Mouse (Mus musculus) liver, embryonic 14.5 days (tissue): ENCODE measurements around the gene Rpp25. TPM values are rescaled to one million over a fixed set of nuclear protein-coding genes. Genes with fewer than 3 reads are reported as not detected.
A peak's percentile ranks its signal among the peaks of the same experiment; 100 is the strongest.

Source experiments
- ATAC-seq: fragments of 200-750 bp; cut with Nextera tagmentation; 2 replicates; pipeline ENCODE4 v1.8.0; 2017; ENCODE audit warnings: moderate number of reproducible peaks, mild to moderate bottlenecking, moderate library complexity; ENCODE audit not compliant: insufficient read depth
- DNase-seq, 3 experiments: peaks; one replicate each; pipeline ENCODE4 v3.0.0-alpha.2; 2012 to 2013; ENCODE audit warnings: low read depth in 3 of 3, low spot score in 3 of 3
- H3K27ac ChIP-seq: fragments of 300-500 bp; sonication (generic); 2 replicates; pipeline ENCODE4 v1.5.1; 2014; ENCODE audit warnings: moderate library complexity, mild to moderate bottlenecking, control low read depth, inconsistent platforms
- H3K27me3 ChIP-seq: fragments of 300-500 bp; sonication (generic); 2 replicates; pipeline ENCODE4 v1.6.1; 2014; ENCODE audit warnings: mild to moderate bottlenecking, low read length, moderate library complexity; ENCODE audit not compliant: control insufficient read depth, insufficient read depth
- H3K36me3 ChIP-seq: fragments of 300-500 bp; sonication (generic); replicated peaks from 2 replicates; pipeline ENCODE4 v1.6.1; 2014; ENCODE audit warnings: low read depth; ENCODE audit not compliant: control insufficient read depth, insufficient read depth
- H3K4me1 ChIP-seq, 2 experiments: fragments of 200-500 bp in 1 of 2; fragments of 300-500 bp in 1 of 2; sonication (generic) in 1 of 2; replicated peaks; 2 replicates each; pipeline ENCODE4 v1.6.1; 2012 to 2014; ENCODE audit warnings: antibody characterized with exemption in 1 of 2, inconsistent platforms in 1 of 2, low read length in 1 of 2; ENCODE audit not compliant: control insufficient read depth in 2 of 2, insufficient read depth in 2 of 2
- H3K4me2 ChIP-seq: fragments of 300-500 bp; sonication (generic); 2 replicates; pipeline ENCODE4 v1.6.1; 2014; ENCODE audit warnings: low read depth, mild to moderate bottlenecking, control low read depth, moderate library complexity
- H3K4me3 ChIP-seq, 2 experiments: fragments of 200-500 bp in 1 of 2; fragments of 300-500 bp in 1 of 2; sonication (generic) in 1 of 2; 2 replicates each; pipeline ENCODE4 v1.5.1; 2012 to 2014; ENCODE audit warnings: low read depth in 2 of 2, low read length in 2 of 2, mild to moderate bottlenecking in 2 of 2, control low read depth in 1 of 2, inconsistent platforms in 1 of 2, moderate library complexity in 1 of 2; ENCODE audit not compliant: insufficient read depth in 1 of 2
- H3K9ac ChIP-seq: fragments of 300-500 bp; sonication (generic); replicated peaks from 2 replicates; pipeline ENCODE4 v1.6.1; 2014; ENCODE audit warnings: mild to moderate bottlenecking, control low read depth, moderate library complexity
- H3K9me3 ChIP-seq: fragments of 300-500 bp; sonication (generic); 2 replicates; pipeline ENCODE4 v1.6.1; 2016; ENCODE audit warnings: low read length, mixed read lengths; ENCODE audit not compliant: control insufficient read depth
- CTCF ChIP-seq: IDR thresholded peaks from 2 replicates; pipeline ENCODE4 v1.5.1; 2016; ENCODE audit warnings: antibody characterized with exemption, low read depth, control low read depth
- EP300 ChIP-seq: IDR thresholded peaks from 2 replicates; pipeline ENCODE4 v1.6.1; 2016; ENCODE audit warnings: antibody characterized with exemption, low read depth
- WGBS: fragments of 180-500 bp; shearing (Covaris S2); extraction: QIAGEN DNeasy Blood & Tissue Kit; methylation state at CpG from one replicate; pipeline ENCODE4 v1.1.7; 2014; ENCODE audit not compliant: insufficient replicate concordance; 5-methylcytosine and 5-hydroxymethylcytosine counted together
- polyA plus RNA-seq, 2 experiments: library from polyadenylated mRNA; depleted of rRNA in 1 of 2; stranded (reverse) in 1 of 2; unstranded in 1 of 2; fragments of >200 nt; fragmentation: Nextera tagmentation in 1 of 2; extraction: Ambion mirVana in 1 of 2; gene quantifications; 2 replicates each; pipeline versions ENCODE4 v1.2.1 to v1.2.3; 2012 to 2014

The Rpp25 gene
- polyA plus RNA-seq, 2 experiments = 0.18 to 0.39 TPM

DNA sequence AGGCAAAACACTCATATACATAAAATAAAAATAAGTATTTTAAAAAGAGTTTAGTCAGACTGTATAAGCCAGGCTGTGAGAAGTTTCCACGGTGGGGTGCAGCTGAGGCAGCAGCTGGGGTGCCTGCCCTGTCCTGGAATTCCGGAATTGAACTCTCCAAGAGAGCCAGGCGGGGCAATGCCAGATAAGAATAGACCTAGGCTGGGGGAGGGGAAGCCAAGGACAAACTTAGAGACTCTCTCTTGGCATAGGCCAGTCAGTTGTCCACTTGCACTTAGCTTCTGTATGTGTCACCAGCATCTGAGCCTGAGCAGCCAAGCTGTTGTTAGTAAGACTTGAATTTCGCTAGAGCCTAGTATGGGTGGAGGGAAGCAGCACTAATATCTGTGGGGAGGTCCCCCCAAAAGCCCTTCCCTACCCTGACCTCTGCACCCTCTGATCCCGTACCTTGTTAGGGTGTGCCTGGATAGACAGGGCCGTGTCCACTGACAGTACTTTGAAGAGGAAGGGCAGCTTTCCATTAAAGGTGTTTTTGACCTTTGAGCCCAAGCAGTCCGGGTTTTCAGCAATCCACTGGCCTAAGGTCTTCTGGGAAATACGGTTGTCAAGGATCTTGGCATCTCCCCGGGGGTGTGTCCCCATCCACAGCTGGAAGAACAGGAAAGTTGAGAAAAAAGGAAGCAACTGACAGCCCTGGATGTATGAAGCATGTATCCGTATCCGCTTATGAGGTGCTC, 46.5 kb downstream of the Rpp25 start:
- ATAC-seq = no peak
- Histone ChIP-seq H3K4me2 (no peak overlapping the region), H3K36me3 (no peaks in the 10 kb centered on the region), H3K27ac (no peak overlapping the region), H3K9ac (no peak overlapping the region), H3K9me3 (no peaks in the 10 kb centered on the region), H3K4me1 (peaks cover 4 to 17% of the 10 kb centered on the region in 2 experiments), H3K4me3 (no peak overlapping the region), H3K27me3 (no peaks in the 10 kb centered on the region)
- no peak for TF ChIP-seq CTCF
- TF ChIP-seq EP300 = no peak
- 75% methylated on average over 11 of the region's 11 CpGs for WGBS
- no peak for DNase-seq

DNA sequence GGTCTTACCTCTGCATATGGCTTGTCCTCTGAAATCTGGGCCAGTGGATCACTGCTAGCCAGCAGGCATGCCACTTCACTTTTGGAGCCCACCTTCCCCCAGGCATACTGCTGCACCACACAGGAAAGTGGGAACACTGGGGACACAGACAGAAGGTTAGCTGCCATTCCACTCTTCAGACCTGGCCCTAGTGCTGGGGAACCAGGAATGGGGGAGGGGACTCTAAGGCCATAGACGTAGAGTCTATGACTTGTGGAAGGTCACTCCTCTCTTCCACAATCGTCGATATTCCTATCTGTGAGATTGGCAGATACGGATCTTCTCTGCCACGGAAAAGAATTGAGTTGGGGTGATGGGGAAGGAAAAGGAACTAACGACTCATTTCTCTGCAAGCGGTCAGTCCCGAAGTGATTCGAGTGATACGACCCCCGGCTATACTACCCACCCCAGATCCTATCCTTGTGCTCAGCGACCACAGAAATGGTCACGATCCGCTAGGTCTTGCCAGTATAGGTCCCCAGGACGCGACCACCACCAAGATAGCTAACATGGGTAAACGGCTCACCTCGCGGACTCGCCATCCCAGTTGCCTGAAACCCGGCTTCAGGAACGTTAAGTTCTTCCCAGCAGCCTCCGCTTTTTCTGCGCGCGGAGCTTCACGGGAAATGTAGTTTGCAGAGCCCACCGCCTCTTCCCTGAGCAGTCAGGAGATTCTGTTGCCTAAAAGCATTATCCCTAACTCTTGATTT, 48.5 kb downstream of the Rpp25 start, which contains the start of gene Mpi:
Gene Mpi (minus strand): TSS at position 625 of the 749 bp plus-strand sequence.
- H3K27me3 ChIP-seq = no peaks in the 10 kb centered on the region
- no peak for DNase-seq
- no peaks in the 10 kb centered on the region for H3K9me3 ChIP-seq
- peaks cover 4 to 13% of the 10 kb centered on the region in 2 experiments for H3K4me1 ChIP-seq
- TF ChIP-seq EP300 (no peak), CTCF (no peak)
- peak within 1 kb of the TSS; percentile 79 for H3K4me2 ChIP-seq
- ATAC-seq = no peak
- no peaks in the 10 kb centered on the region for H3K36me3 ChIP-seq
- peak within 1 kb of the TSS; percentile 69 to 100 for H3K4me3 ChIP-seq
- peak within 1 kb of the TSS; percentile 69 for H3K9ac ChIP-seq
- 1% methylated on average over 28 of the region's 28 CpGs for WGBS
- H3K27ac ChIP-seq = no peak within 1 kb of the TSS

DNA sequence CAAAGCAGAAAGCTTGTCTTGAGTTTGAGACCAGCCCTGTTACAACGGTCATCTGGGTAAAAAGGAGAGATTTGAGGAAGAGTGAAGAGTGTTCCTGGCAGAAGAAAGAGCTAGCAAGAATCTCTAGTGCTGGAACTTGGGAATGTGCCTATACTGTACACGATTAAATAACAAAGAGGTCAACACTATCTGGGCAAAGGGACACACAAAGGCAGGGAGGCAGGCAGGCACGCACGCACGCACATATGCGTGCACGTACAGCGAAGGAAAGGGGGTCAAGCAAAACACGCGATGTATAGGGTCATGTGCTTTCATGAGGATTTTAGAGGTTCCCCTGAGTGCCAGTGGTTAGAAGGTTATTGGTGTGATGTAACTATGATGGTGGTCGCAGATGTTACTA, 49.3 kb downstream of the Rpp25 start:
- Histone ChIP-seq H3K36me3 (no peaks in the 10 kb centered on the region), H3K4me3 (no peak overlapping the region), H3K9ac (no peak overlapping the region), H3K4me2 (peak overlapping the region; percentile 79), H3K27me3 (no peaks in the 10 kb centered on the region), H3K27ac (no peak overlapping the region), H3K9me3 (no peaks in the 10 kb centered on the region), H3K4me1 (peaks cover 0 to 6% of the 10 kb centered on the region in 2 experiments; a peak in 3 of 4 replicates)
- ATAC-seq (no peak), DNase-seq (no peak)
- WGBS = 71% methylated on average over 11 of the region's 11 CpGs
- TF ChIP-seq EP300 (no peak), CTCF (no peak)

DNA sequence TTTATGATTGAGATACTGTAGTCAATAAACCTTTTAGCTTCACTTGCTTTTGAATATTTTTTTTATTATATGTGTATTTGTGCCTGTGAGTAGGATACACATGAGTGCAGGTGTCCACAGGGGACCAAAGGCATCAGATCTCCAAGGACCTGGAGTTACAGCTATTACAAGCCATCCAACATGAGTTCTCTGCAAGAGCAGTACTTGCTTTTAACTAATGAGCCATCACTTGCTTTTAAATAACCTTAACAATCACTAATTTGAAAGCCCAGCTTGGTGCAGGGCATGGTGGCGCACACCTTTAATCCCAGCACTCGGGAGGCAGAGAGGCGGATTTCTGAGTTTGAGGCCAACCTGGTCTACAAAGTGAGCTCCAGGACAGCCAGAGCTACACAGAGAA, 50.9 kb downstream of the Rpp25 start:
- no peak for ATAC-seq

More for the DNA sequence above, 50.9 kb downstream of the Rpp25 start:
- Histone ChIP-seq H3K36me3 (no peaks in the 10 kb centered on the region), H3K27ac (no peak overlapping the region), H3K4me1 (peaks cover 0 to 6% of the 10 kb centered on the region in 2 experiments; a peak in 3 of 4 replicates), H3K9me3 (no peaks in the 10 kb centered on the region), H3K4me3 (no peak overlapping the region), H3K27me3 (no peaks in the 10 kb centered on the region), H3K9ac (no peak overlapping the region), H3K4me2 (no peak overlapping the region)
- 56% methylated on average over 3 of the region's 3 CpGs for WGBS
- no peak for DNase-seq
- TF ChIP-seq CTCF = no peak
- TF ChIP-seq EP300 = no peak

Other genes with a start within 250 kb of the Rpp25 start
- 8.1 and 10.3 TPM in 2 replicates for gene 1700017B05Rik, start 241.4 kb upstream of the Rpp25 start, polyA plus RNA-seq (2012; rRNA removed)
- gene 1700017B05Rik, start 241.4 kb upstream of the Rpp25 start, polyA plus RNA-seq (2014; fragmentation: Nextera tagmentation; extraction: Ambion mirVana) = 12.6 and 13.3 TPM in 2 replicates
- 9.4 and 10.0 TPM in 2 replicates for gene Ppcdc, start 63.9 kb upstream of the Rpp25 start, polyA plus RNA-seq (2012; rRNA removed)
- gene Ppcdc, start 63.9 kb upstream of the Rpp25 start, polyA plus RNA-seq (2014; fragmentation: Nextera tagmentation; extraction: Ambion mirVana) = 7.4 and 9.4 TPM in 2 replicates
- 9.1 and 9.2 TPM in 2 replicates for gene Scamp5, start 36.0 kb upstream of the Rpp25 start, polyA plus RNA-seq (2012; rRNA removed)
- gene Scamp5, start 36.0 kb upstream of the Rpp25 start, polyA plus RNA-seq (2014; fragmentation: Nextera tagmentation; extraction: Ambion mirVana) = 4.5 and 5.2 TPM in 2 replicates
- gene Cox5a, start 17.2 kb downstream of the Rpp25 start, polyA plus RNA-seq (2012; rRNA removed) = 104 and 121 TPM in 2 replicates
- gene Cox5a, start 17.2 kb downstream of the Rpp25 start, polyA plus RNA-seq (2014; fragmentation: Nextera tagmentation; extraction: Ambion mirVana) = 316 and 317 TPM in 2 replicates
- gene Fam219b, start 33.5 kb downstream of the Rpp25 start, polyA plus RNA-seq (2012; rRNA removed) = 2.0 and 3.1 TPM in 2 replicates
- gene Fam219b, start 33.5 kb downstream of the Rpp25 start, polyA plus RNA-seq (2014; fragmentation: Nextera tagmentation; extraction: Ambion mirVana) = 4.8 and 5.9 TPM in 2 replicates
- gene Mpi, start 48.7 kb downstream of the Rpp25 start, polyA plus RNA-seq (2012; rRNA removed) = 8.1 and 8.5 TPM in 2 replicates
- gene Mpi, start 48.7 kb downstream of the Rpp25 start, polyA plus RNA-seq (2014; fragmentation: Nextera tagmentation; extraction: Ambion mirVana) = 6.7 and 7.9 TPM in 2 replicates
- 13.9 and 15.6 TPM in 2 replicates for gene Scamp2, start 56.9 kb downstream of the Rpp25 start, polyA plus RNA-seq (2012; rRNA removed)
- gene Scamp2, start 56.9 kb downstream of the Rpp25 start, polyA plus RNA-seq (2014; fragmentation: Nextera tagmentation; extraction: Ambion mirVana) = 20.7 and 21.1 TPM in 2 replicates
- gene Ulk3, start 85.4 kb downstream of the Rpp25 start, polyA plus RNA-seq (2012; rRNA removed) = 4.5 and 5.1 TPM in 2 replicates
- gene Ulk3, start 85.4 kb downstream of the Rpp25 start, polyA plus RNA-seq (2014; fragmentation: Nextera tagmentation; extraction: Ambion mirVana) = 2.0 and 2.3 TPM in 2 replicates
- not detected in 2 replicates for gene Cplx3, start 102.3 kb downstream of the Rpp25 start, polyA plus RNA-seq (2012; rRNA removed)
- not detected in 2 replicates for gene Cplx3, start 102.3 kb downstream of the Rpp25 start, polyA plus RNA-seq (2014; fragmentation: Nextera tagmentation; extraction: Ambion mirVana)
- gene Lman1l, start 116.7 kb downstream of the Rpp25 start, polyA plus RNA-seq (2012; rRNA removed) = not detected in 2 replicates
- not detected in 2 replicates for gene Lman1l, start 116.7 kb downstream of the Rpp25 start, polyA plus RNA-seq (2014; fragmentation: Nextera tagmentation; extraction: Ambion mirVana)
- 22.7 and 26.3 TPM in 2 replicates for gene Csk, start 149.6 kb downstream of the Rpp25 start, polyA plus RNA-seq (2012; rRNA removed)
- gene Csk, start 149.6 kb downstream of the Rpp25 start, polyA plus RNA-seq (2014; fragmentation: Nextera tagmentation; extraction: Ambion mirVana) = 11.1 and 13.8 TPM in 2 replicates
- gene Cyp1a2, start 179.7 kb downstream of the Rpp25 start, polyA plus RNA-seq (2012; rRNA removed) = 0.06 and 0.11 TPM in 2 replicates
- 0.11 and 0.18 TPM in 2 replicates for gene Cyp1a2, start 179.7 kb downstream of the Rpp25 start, polyA plus RNA-seq (2014; fragmentation: Nextera tagmentation; extraction: Ambion mirVana)
- gene Cyp1a1, start 183.9 kb downstream of the Rpp25 start, polyA plus RNA-seq (2012; rRNA removed) = 0.13 and 0.15 TPM in 2 replicates
- gene Cyp1a1, start 183.9 kb downstream of the Rpp25 start, polyA plus RNA-seq (2014; fragmentation: Nextera tagmentation; extraction: Ambion mirVana) = not detected in 2 replicates
- 6.9 and 7.2 TPM in 2 replicates for gene Edc3, start 204.5 kb downstream of the Rpp25 start, polyA plus RNA-seq (2012; rRNA removed)
- 10.3 and 12.8 TPM in 2 replicates for gene Edc3, start 204.5 kb downstream of the Rpp25 start, polyA plus RNA-seq (2014; fragmentation: Nextera tagmentation; extraction: Ambion mirVana)